Mouse (Mus musculus) CH12.LX (cell line): ENCODE data around the gene Nle1.
"Not testable (repeated sequence)": the region's sequence is repeated elsewhere in the genome, so short reads cannot be mapped to it uniquely, and the experiment has no call there.

Experiments
- CHD2 ChIP-seq: IDR thresholded peaks from 2 replicates; pipeline ENCODE4 v1.6.1; 2011; ENCODE audit warnings: low read length, improper control_type of control experiment
- CTCF ChIP-seq, 2 experiments: IDR thresholded peaks in 1 of 2; conservative IDR thresholded peaks in 1 of 2; 2 replicates each; pipeline ENCODE4 v1.5.1; 2011 to 2012; ENCODE audit warnings: low read depth in 2 of 2, low read length in 2 of 2, improper control_type of control experiment in 1 of 2, inconsistent platforms in 1 of 2, mild to moderate bottlenecking in 1 of 2, moderate library complexity in 1 of 2
- EP300 ChIP-seq: IDR thresholded peaks from 2 replicates; pipeline ENCODE4 v1.6.1; 2011; ENCODE audit warnings: low read length, improper control_type of control experiment
- MAX ChIP-seq: IDR thresholded peaks from 2 replicates; pipeline ENCODE4 v1.6.1; 2011; ENCODE audit warnings: low read length, improper control_type of control experiment
- MXI1 ChIP-seq: IDR thresholded peaks from 2 replicates; pipeline ENCODE4 v1.6.1; 2011; ENCODE audit warnings: mild to moderate bottlenecking, low read depth, low read length, improper control_type of control experiment
- NRF1 ChIP-seq: IDR thresholded peaks from 2 replicates; pipeline ENCODE4 v1.6.1; 2014; ENCODE audit warnings: low read depth, mild to moderate bottlenecking, inconsistent platforms, low read length, improper control_type of control experiment, moderate library complexity
- POLR2A ChIP-seq: IDR thresholded peaks from 2 replicates; pipeline ENCODE4 v1.6.1; 2011; ENCODE audit warnings: low read depth, mild to moderate bottlenecking, improper control_type of control experiment, low read length
- POLR2AphosphoS2 ChIP-seq: IDR thresholded peaks from 2 replicates; pipeline ENCODE4 v1.6.1; 2011; ENCODE audit warnings: low read depth, low read length, improper control_type of control experiment
- TCF12 ChIP-seq: IDR thresholded peaks from 2 replicates; pipeline ENCODE4 v1.6.1; 2014; ENCODE audit warnings: low read depth, mild to moderate bottlenecking, inconsistent platforms, low read length, improper control_type of control experiment
- USF1 ChIP-seq: IDR thresholded peaks from 2 replicates; pipeline ENCODE4 v1.6.1; 2014; ENCODE audit warnings: low read depth, mild to moderate bottlenecking, inconsistent platforms, low read length, improper control_type of control experiment
- ZKSCAN1 ChIP-seq: IDR thresholded peaks from 2 replicates; pipeline ENCODE4 v1.6.1; 2012; ENCODE audit warnings: low read depth, inconsistent platforms, low read length, improper control_type of control experiment, borderline replicate concordance

DNA sequence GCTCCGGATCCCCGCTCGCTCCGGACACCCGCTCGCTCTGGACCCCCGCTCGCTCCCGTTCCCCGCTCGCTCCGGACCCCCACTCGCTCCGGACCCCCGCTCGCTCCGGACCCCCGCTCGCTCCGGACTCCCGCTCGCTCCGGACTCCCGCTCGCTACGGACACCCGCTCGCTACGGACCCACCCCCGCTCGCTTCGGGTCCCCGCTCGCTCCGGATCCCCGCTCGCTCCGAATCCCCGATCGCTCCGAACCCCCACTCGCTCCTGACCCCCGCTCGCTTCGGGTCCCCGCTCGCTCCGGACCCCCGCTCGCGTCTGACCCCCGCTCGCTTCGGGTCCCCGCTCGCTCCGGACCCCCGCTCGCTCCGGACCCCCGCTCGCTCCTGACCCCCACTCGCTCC, 22.9 kb upstream of the Nle1 start:
- TF ChIP-seq MAX; MXI1; ZKSCAN1; CTCF (conservative IDR thresholded peaks at IDR 0.05 in 1 of 2, IDR thresholded peaks at IDR 0.05 in 1 of 2; ENCODE audit: low read depth in 2 of 2, low read length in 2 of 2); NRF1; POLR2A; EP300; TCF12; USF1; CHD2; POLR2AphosphoS2: not testable (repeated sequence)
